Mouse (Mus musculus) hindbrain, embryonic 11.5 days (tissue): ENCODE data around the gene Mst1. TPM values are rescaled to one million over a fixed set of nuclear protein-coding genes. Genes with fewer than 3 reads are reported as not detected.
A peak's percentile ranks its signal among the peaks of the same experiment; 100 is the strongest.

ENCODE experiments used
- ATAC-seq: fragments of 200-750 bp; cut with Nextera tagmentation; 2 replicates; pipeline ENCODE4 v1.8.0; 2017; ENCODE audit warnings: mild to moderate bottlenecking, moderate TSS enrichment, moderate library complexity; ENCODE audit not compliant: low FRiP score
- DNase-seq: peaks from one replicate; pipeline ENCODE4 v3.0.0-alpha.2; 2015; ENCODE audit warnings: low spot score
- H3K27ac ChIP-seq: fragments of 300-500 bp; sonication (generic); 2 replicates; pipeline ENCODE4 v1.5.1; 2014; ENCODE audit warnings: mild to moderate bottlenecking, low read depth, low read length
- H3K27me3 ChIP-seq: fragments of 300-500 bp; sonication (generic); 2 replicates; pipeline ENCODE4 v1.6.1; 2014; ENCODE audit warnings: mild to moderate bottlenecking, low read length, moderate library complexity, mixed read lengths; ENCODE audit not compliant: control insufficient read depth, insufficient read depth
- H3K36me3 ChIP-seq: fragments of 300-500 bp; sonication (generic); 2 replicates; pipeline ENCODE4 v1.6.1; 2014; ENCODE audit warnings: mild to moderate bottlenecking, low read length, moderate library complexity, mixed read lengths; ENCODE audit not compliant: control insufficient read depth, insufficient read depth
- H3K4me1 ChIP-seq: fragments of 300-500 bp; sonication (generic); replicated peaks from 2 replicates; pipeline ENCODE4 v1.6.1; 2014; ENCODE audit warnings: low read length, mixed read lengths; ENCODE audit not compliant: control insufficient read depth, insufficient read depth
- H3K4me2 ChIP-seq: fragments of 300-500 bp; sonication (generic); replicated peaks from 2 replicates; pipeline ENCODE4 v1.6.1; 2014; ENCODE audit warnings: mild to moderate bottlenecking, low read depth, low read length
- H3K4me3 ChIP-seq: fragments of 300-500 bp; sonication (generic); 2 replicates; pipeline ENCODE4 v1.5.1; 2014; ENCODE audit warnings: low read depth, low read length
- H3K9ac ChIP-seq: fragments of 300-500 bp; sonication (generic); 2 replicates; pipeline ENCODE4 v1.6.1; 2014; ENCODE audit warnings: low read depth, low read length
- H3K9me3 ChIP-seq: fragments of 300-500 bp; sonication (generic); 2 replicates; pipeline ENCODE4 v1.6.1; 2016; ENCODE audit warnings: low read length; ENCODE audit not compliant: control insufficient read depth
- WGBS: fragments of 180-500 bp; shearing (Covaris S2); extraction: QIAGEN DNeasy Blood & Tissue Kit; methylation state at CpG from one replicate; pipeline ENCODE4 v1.1.7; 2014; 5-methylcytosine and 5-hydroxymethylcytosine counted together
- polyA plus RNA-seq: library from polyadenylated mRNA; unstranded; fragments of >200 nt; fragmentation: Nextera tagmentation; extraction: Ambion mirVana; gene quantifications from 2 replicates; pipeline ENCODE4 v1.2.1, GENCODE M21; 2014

The Mst1 gene
- polyA plus RNA-seq, 1 experiment from 2014 or later: 0.25 TPM

DNA sequence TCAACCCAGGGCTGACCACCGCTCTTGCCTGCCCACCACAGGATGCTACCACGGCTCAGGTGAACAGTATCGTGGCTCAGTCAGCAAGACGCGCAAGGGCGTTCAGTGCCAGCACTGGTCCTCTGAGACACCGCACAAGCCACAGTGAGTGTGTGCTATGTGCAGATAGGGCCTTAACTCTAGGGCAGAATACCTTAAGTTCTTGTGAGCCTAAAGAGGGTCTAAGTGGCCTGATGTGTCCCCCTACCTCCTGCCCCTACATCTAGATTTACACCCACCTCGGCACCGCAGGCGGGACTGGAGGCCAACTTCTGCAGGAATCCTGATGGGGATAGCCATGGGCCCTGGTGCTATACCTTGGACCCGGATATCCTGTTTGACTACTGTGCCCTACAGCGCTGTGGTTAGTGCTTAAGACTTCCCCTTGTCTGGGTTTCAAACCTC, 2.8 kb downstream of the Mst1 start, which contains the start of gene Rnf123:
TSS of gene Rnf123 (minus strand) at position 359 of the 444 bp plus-strand sequence.
- Histone ChIP-seq H3K4me3 (no peak within 1 kb of the TSS; the same call in 1 of the 2 replicates), H3K27me3 (peaks cover 22% of the 10 kb centered on the region), H3K9ac (no peak within 1 kb of the TSS), H3K9me3 (no peaks in the 10 kb centered on the region), H3K36me3 (peaks cover 11% of the 10 kb centered on the region), H3K4me1 (peaks cover 3% of the 10 kb centered on the region; the same call in 1 of the 2 replicates), H3K27ac (no peak within 1 kb of the TSS), H3K4me2 (peak within 1 kb of the TSS; percentile 14)
- 37% methylated on average over 12 of the region's 12 CpGs for WGBS
- ATAC-seq (no peak), DNase-seq (no peak)

GRCm38 (mm10) chr9:108083561-108083960, 3.3 kb downstream of the Mst1 start:
- H3K27ac ChIP-seq: no peak overlapping the region
- no peak for DNase-seq
- peaks cover 11% of the 10 kb centered on the region for H3K36me3 ChIP-seq
- WGBS: 77% methylated on average over 6 of the region's 6 CpGs
- H3K9me3 ChIP-seq: no peaks in the 10 kb centered on the region
- no peak overlapping the region for H3K9ac ChIP-seq
- no peak overlapping the region for H3K4me2 ChIP-seq
- peaks cover 22% of the 10 kb centered on the region for H3K27me3 ChIP-seq
- no peak for ATAC-seq
- no peak overlapping the region for H3K4me3 ChIP-seq
- no peaks in the 10 kb centered on the region for H3K4me1 ChIP-seq

DNA sequence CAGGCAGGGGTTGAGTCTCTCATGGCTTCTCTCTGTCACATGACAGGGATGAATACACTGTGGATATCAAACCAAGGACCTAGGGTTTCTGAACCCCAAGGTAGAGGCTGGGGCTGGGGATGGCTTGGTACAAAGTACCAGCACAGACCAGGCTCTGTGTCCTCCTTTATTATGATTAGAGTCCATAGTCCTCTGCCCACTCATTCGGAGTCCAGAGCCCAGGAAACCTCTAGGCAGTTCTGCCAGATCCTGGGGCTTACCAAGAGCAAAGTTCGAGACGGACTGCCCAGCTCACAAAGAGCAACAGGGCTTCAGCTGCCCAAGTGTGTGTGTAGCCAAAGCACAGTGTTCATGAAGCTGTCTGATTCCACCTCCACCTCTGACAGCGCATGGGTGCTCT, 5.0 kb downstream of the Mst1 start:
- H3K36me3 ChIP-seq: peaks cover 11% of the 10 kb centered on the region
- no peak overlapping the region for H3K4me2 ChIP-seq
- H3K27ac ChIP-seq: no peak overlapping the region
- H3K27me3 ChIP-seq: peaks cover 22% of the 10 kb centered on the region
- H3K4me1 ChIP-seq: no peaks in the 10 kb centered on the region
- no peak overlapping the region for H3K9ac ChIP-seq
- H3K4me3 ChIP-seq: no peak overlapping the region
- 93% methylated on average over 4 of the region's 4 CpGs for WGBS
- no peaks in the 10 kb centered on the region for H3K9me3 ChIP-seq
- DNase-seq (no peak), ATAC-seq (no peak)

DNA sequence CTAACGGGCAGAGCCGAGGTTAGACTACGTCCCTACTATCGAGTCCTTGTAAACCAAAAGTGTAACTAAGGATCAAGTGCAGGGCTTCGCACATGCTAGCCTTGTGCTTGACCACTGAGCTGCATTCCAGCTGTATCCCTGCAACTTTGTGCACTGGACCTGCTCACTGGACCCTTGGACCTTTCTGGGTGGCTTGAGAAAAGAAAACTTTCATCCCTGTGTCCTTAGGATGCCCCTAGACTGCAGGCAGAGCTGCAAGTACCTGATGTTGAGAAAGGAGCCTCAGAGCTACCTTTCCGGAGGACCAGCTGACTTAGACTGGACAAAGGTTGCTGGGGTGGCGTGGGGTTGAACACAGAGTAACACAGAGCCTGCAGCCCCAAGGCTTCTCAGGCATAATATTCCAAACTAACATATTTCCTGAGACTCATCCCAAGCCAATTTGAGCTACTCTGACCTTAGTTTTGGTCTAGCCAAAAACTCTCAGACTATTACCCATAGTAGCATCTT, 10.4 kb downstream of the Mst1 start:
- no peak for ATAC-seq
- H3K9me3 ChIP-seq: no peaks in the 10 kb centered on the region
- peaks cover 2% of the 10 kb centered on the region; the same call in 1 of the 2 replicates for H3K4me1 ChIP-seq
- H3K4me2 ChIP-seq: no peak overlapping the region
- no peak overlapping the region for H3K9ac ChIP-seq
- no peak for DNase-seq
- H3K27me3 ChIP-seq: no peaks in the 10 kb centered on the region
- WGBS: 98% methylated on average over 7 of the region's 7 CpGs
- H3K27ac ChIP-seq: no peak overlapping the region
- H3K36me3 ChIP-seq: peaks cover 10% of the 10 kb centered on the region; the same call in 1 of the 2 replicates
- no peak overlapping the region for H3K4me3 ChIP-seq

GRCm38 (mm10) chr9:108093586-108093985, 13.3 kb downstream of the Mst1 start:
- peaks cover 2% of the 10 kb centered on the region; the same call in 1 of the 2 replicates for H3K4me1 ChIP-seq
- peak overlapping the region; percentile 77 for H3K4me3 ChIP-seq
- peaks cover 5% of the 10 kb centered on the region; the same call in 1 of the 2 replicates for H3K36me3 ChIP-seq
- H3K9me3 ChIP-seq: no peaks in the 10 kb centered on the region
- no peak for ATAC-seq
- 74% methylated on average over 10 of the region's 10 CpGs for WGBS
- H3K9ac ChIP-seq: peak overlapping the region; percentile 80
- H3K27me3 ChIP-seq: no peaks in the 10 kb centered on the region
- H3K4me2 ChIP-seq: peak overlapping the region; percentile 90
- H3K27ac ChIP-seq: no peak overlapping the region
- DNase-seq: no peak

- Histone ChIP-seq H3K9ac (peak within 1 kb of the TSS; percentile 80), H3K9me3 (no peaks in the 10 kb centered on the region), H3K4me2 (peak within 1 kb of the TSS; percentile 90), H3K27ac (peak within 1 kb of the TSS; percentile 47), H3K4me1 (peaks cover 2% of the 10 kb centered on the region; the same call in 1 of the 2 replicates), H3K4me3 (peak within 1 kb of the TSS; percentile 77), H3K36me3 (0 out of 2 replicates have a peak, but pooled peaks cover 5% of the 10 kb centered on the region), H3K27me3 (no peaks in the 10 kb centered on the region)
- DNase-seq: peak; percentile 97
- peak; percentile 95 for ATAC-seq
- WGBS: under 1% methylated on average over 45 of the region's 52 CpGs
These were observed 14.1 kb downstream of the Mst1 start, which contains the start of gene Apeh for GRCm38 (mm10) chr9:108094184-108094941. Gene Apeh (minus strand): TSS chr9:108094606.

DNA sequence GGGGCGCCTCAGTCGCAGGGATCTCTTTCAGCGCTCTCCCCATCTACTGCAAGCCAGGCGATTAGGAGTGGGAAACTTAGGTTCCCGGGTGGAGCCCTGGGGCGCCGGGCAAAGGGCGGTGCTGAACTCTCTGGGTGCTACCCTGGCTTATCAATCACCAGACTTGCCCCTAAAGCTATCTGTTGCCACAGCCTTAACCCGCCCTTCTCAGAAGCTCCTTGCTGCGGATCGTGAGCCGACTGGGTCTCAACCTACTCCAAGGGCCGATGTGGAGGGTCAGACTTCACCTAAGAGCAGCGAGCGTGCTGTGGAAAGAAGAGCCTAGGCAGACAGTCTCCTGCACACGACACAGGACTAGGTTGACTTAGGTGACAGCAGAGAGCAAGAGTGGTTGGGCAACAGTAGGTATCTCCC, 14.8 kb downstream of the Mst1 start:
- H3K4me3 ChIP-seq: peak overlapping the region; percentile 77
- ATAC-seq (no peak; the same call in none of the 2 replicates), DNase-seq (peak; percentile 46)
- WGBS: 0% methylated on average over 16 of the region's 16 CpGs
- peaks cover 2% of the 10 kb centered on the region; the same call in 1 of the 2 replicates for H3K4me1 ChIP-seq
- 0 out of 2 replicates have a peak, but pooled peaks cover 5% of the 10 kb centered on the region for H3K36me3 ChIP-seq
- H3K27me3 ChIP-seq: no peaks in the 10 kb centered on the region
- peak overlapping the region; percentile 90 for H3K4me2 ChIP-seq
- H3K27ac ChIP-seq: peak overlapping the region; percentile 47; the same call in 1 of the 2 replicates
- peak overlapping the region; percentile 80; the same call in 1 of the 2 replicates for H3K9ac ChIP-seq
- H3K9me3 ChIP-seq: no peaks in the 10 kb centered on the region

- Histone ChIP-seq H3K9ac (peak overlapping the region; percentile 32; the same call in 1 of the 2 replicates), H3K9me3 (no peaks in the 10 kb centered on the region), H3K4me3 (peak overlapping the region; percentile 77), H3K36me3 (0 out of 2 replicates have a peak, but pooled peaks cover 2% of the 10 kb centered on the region), H3K4me1 (peaks cover 2% of the 10 kb centered on the region; the same call in 1 of the 2 replicates), H3K4me2 (peak overlapping the region; percentile 90), H3K27ac (no peak overlapping the region), H3K27me3 (no peaks in the 10 kb centered on the region)
- peak; percentile 81 for DNase-seq
- WGBS: 14% methylated on average over 3 of the region's 3 CpGs
- no peak for ATAC-seq
These were observed 15.3 kb downstream of the Mst1 start for GRCm38 (mm10) chr9:108095518-108095917.
